Mouse (Mus musculus) hindbrain, embryonic 14.5 days (tissue): ENCODE data around the gene Dennd5b. TPM values are rescaled to one million over a fixed set of nuclear protein-coding genes. Genes with fewer than 3 reads are reported as not detected.

Source experiments
- ATAC-seq: fragments of 200-750 bp; cut with Nextera tagmentation; 2 replicates; pipeline ENCODE4 v1.8.0; 2017; ENCODE audit warnings: moderate number of reproducible peaks, mild to moderate bottlenecking, moderate TSS enrichment, moderate library complexity; ENCODE audit not compliant: low FRiP score
- DNase-seq: peaks from one replicate; pipeline ENCODE4 v3.0.0-alpha.2; 2015; ENCODE audit warnings: low spot score
- H3K27ac ChIP-seq: fragments of 300-500 bp; sonication (generic); 2 replicates; pipeline ENCODE4 v1.5.1; 2014; ENCODE audit warnings: mild to moderate bottlenecking, moderate library complexity
- H3K27me3 ChIP-seq: fragments of 300-500 bp; sonication (generic); 2 replicates; pipeline ENCODE4 v1.6.1; 2014; ENCODE audit warnings: mild to moderate bottlenecking, low read length, mixed read lengths; ENCODE audit not compliant: control insufficient read depth, insufficient read depth
- H3K36me3 ChIP-seq: fragments of 300-500 bp; sonication (generic); replicated peaks from 2 replicates; pipeline ENCODE4 v1.6.1; 2014; ENCODE audit not compliant: control insufficient read depth, insufficient read depth
- H3K4me1 ChIP-seq: fragments of 300-500 bp; sonication (generic); replicated peaks from 2 replicates; pipeline ENCODE4 v1.6.1; 2014; ENCODE audit warnings: antibody characterized with exemption, low read length, mixed read lengths; ENCODE audit not compliant: control insufficient read depth, insufficient read depth
- H3K4me2 ChIP-seq: fragments of 300-500 bp; sonication (generic); replicated peaks from 2 replicates; pipeline ENCODE4 v1.6.1; 2014; ENCODE audit warnings: mild to moderate bottlenecking, moderate library complexity
- H3K4me3 ChIP-seq: fragments of 300-500 bp; sonication (generic); replicated peaks from 2 replicates; pipeline ENCODE4 v1.5.1; 2014; ENCODE audit warnings: mild to moderate bottlenecking, low read length
- H3K9ac ChIP-seq: fragments of 300-500 bp; sonication (generic); 2 replicates; pipeline ENCODE4 v1.6.1; 2014
- H3K9me3 ChIP-seq: fragments of 300-500 bp; sonication (generic); 2 replicates; pipeline ENCODE4 v1.6.1; 2016; ENCODE audit warnings: low read length; ENCODE audit not compliant: control insufficient read depth
- WGBS: fragments of 180-500 bp; shearing (Covaris S2); extraction: QIAGEN DNeasy Blood & Tissue Kit; methylation state at CpG from one replicate; pipeline ENCODE4 v1.1.7; 2014; 5-methylcytosine and 5-hydroxymethylcytosine counted together
- polyA plus RNA-seq: library from polyadenylated mRNA; unstranded; fragments of >200 nt; fragmentation: Nextera tagmentation; extraction: Ambion mirVana; gene quantifications from 2 replicates; pipeline ENCODE4 v1.2.1, GENCODE M21; 2014

Gene Dennd5b
- polyA plus RNA-seq, 1 experiment from 2014 or later: 21.1 TPM

GRCm38 (mm10) chr6:149057947-149058391 lies 43.5 kb downstream of the Dennd5b start:
- DNase-seq (no peak), ATAC-seq (no peak)
- H3K27ac ChIP-seq: no peak overlapping the region
- no peak overlapping the region for H3K4me3 ChIP-seq
- no peaks in the 10 kb centered on the region for H3K27me3 ChIP-seq
- H3K4me1 ChIP-seq: no peaks in the 10 kb centered on the region
- 53% methylated on average over 3 of the region's 3 CpGs for WGBS
- no peaks in the 10 kb centered on the region for H3K9me3 ChIP-seq
- no peak overlapping the region for H3K9ac ChIP-seq
- no peak overlapping the region for H3K4me2 ChIP-seq
- no peaks in the 10 kb centered on the region for H3K36me3 ChIP-seq

GRCm38 (mm10) chr6:149054780-149055179 lies 46.7 kb downstream of the Dennd5b start:
- Histone ChIP-seq H3K4me2 (no peak overlapping the region), H3K4me3 (no peak overlapping the region), H3K9me3 (no peaks in the 10 kb centered on the region), H3K27me3 (no peaks in the 10 kb centered on the region), H3K9ac (no peak overlapping the region), H3K4me1 (no peaks in the 10 kb centered on the region), H3K36me3 (no peaks in the 10 kb centered on the region), H3K27ac (no peak overlapping the region)
- DNase-seq: no peak
- 89% methylated on average over 2 of the region's 2 CpGs for WGBS
- no peak for ATAC-seq

- no peak overlapping the region for H3K27ac ChIP-seq
- no peaks in the 10 kb centered on the region for H3K36me3 ChIP-seq
- H3K4me1 ChIP-seq: no peaks in the 10 kb centered on the region
- 90% methylated on average over 4 of the region's 4 CpGs for WGBS
- no peak overlapping the region for H3K4me3 ChIP-seq
- no peaks in the 10 kb centered on the region for H3K9me3 ChIP-seq
- ATAC-seq (no peak), DNase-seq (no peak)
- no peak overlapping the region for H3K4me2 ChIP-seq
- no peak overlapping the region for H3K9ac ChIP-seq
- H3K27me3 ChIP-seq: no peaks in the 10 kb centered on the region
Measured at GRCm38 (mm10) chr6:149050978-149051723, 50.3 kb downstream of the Dennd5b start.

GRCm38 (mm10) chr6:149040099-149040498 lies 61.4 kb downstream of the Dennd5b start:
- Histone ChIP-seq H3K4me1 (no peaks in the 10 kb centered on the region), H3K9ac (no peak overlapping the region), H3K27me3 (no peaks in the 10 kb centered on the region), H3K27ac (no peak overlapping the region), H3K36me3 (peaks cover 24% of the 10 kb centered on the region), H3K9me3 (no peaks in the 10 kb centered on the region), H3K4me3 (no peak overlapping the region), H3K4me2 (no peak overlapping the region)
- ATAC-seq (no peak), DNase-seq (no peak)
- WGBS: 86% methylated on average over 4 of the region's 4 CpGs

GRCm38 (mm10) chr6:149032198-149032597 lies 69.3 kb downstream of the Dennd5b start:
- no peaks in the 10 kb centered on the region for H3K9me3 ChIP-seq
- H3K4me2 ChIP-seq: no peak overlapping the region
- no peak overlapping the region for H3K9ac ChIP-seq
- no peaks in the 10 kb centered on the region for H3K27me3 ChIP-seq
- H3K36me3 ChIP-seq: peaks cover 34% of the 10 kb centered on the region
- ATAC-seq (no peak), DNase-seq (no peak)
- no peaks in the 10 kb centered on the region for H3K4me1 ChIP-seq
- H3K27ac ChIP-seq: no peak overlapping the region
- H3K4me3 ChIP-seq: no peak overlapping the region
- WGBS: 90% methylated on average over 5 of the region's 5 CpGs

GRCm38 (mm10) chr6:149031377-149031776 lies 70.1 kb downstream of the Dennd5b start:
- ATAC-seq (no peak), DNase-seq (no peak)
- Histone ChIP-seq H3K4me2 (no peak overlapping the region), H3K9ac (no peak overlapping the region), H3K4me1 (no peaks in the 10 kb centered on the region), H3K36me3 (peaks cover 42% of the 10 kb centered on the region), H3K4me3 (no peak overlapping the region), H3K9me3 (no peaks in the 10 kb centered on the region), H3K27me3 (no peaks in the 10 kb centered on the region), H3K27ac (no peak overlapping the region)

GRCm38 (mm10) chr6:149018431-149018830 lies 83.0 kb downstream of the Dennd5b start:
- Histone ChIP-seq H3K9ac (no peak overlapping the region), H3K27ac (no peak overlapping the region), H3K4me1 (no peaks in the 10 kb centered on the region), H3K4me2 (no peak overlapping the region), H3K36me3 (peaks cover 89% of the 10 kb centered on the region), H3K9me3 (no peaks in the 10 kb centered on the region), H3K4me3 (no peak overlapping the region), H3K27me3 (no peaks in the 10 kb centered on the region)
- 83% methylated on average over 5 of the region's 5 CpGs for WGBS
- no peak for ATAC-seq
- DNase-seq: no peak

GRCm38 (mm10) chr6:149010766-149011301 lies 90.6 kb downstream of the Dennd5b start:
- no peak overlapping the region for H3K27ac ChIP-seq
- H3K4me1 ChIP-seq: no peaks in the 10 kb centered on the region
- no peaks in the 10 kb centered on the region for H3K27me3 ChIP-seq
- H3K9ac ChIP-seq: no peak overlapping the region
- no peak overlapping the region for H3K4me3 ChIP-seq
- no peaks in the 10 kb centered on the region for H3K9me3 ChIP-seq
- ATAC-seq: no peak
- no peak overlapping the region for H3K4me2 ChIP-seq
- peak; percentile 59 for DNase-seq
- peaks cover 91% of the 10 kb centered on the region for H3K36me3 ChIP-seq

- no peak for DNase-seq
- no peak overlapping the region for H3K4me3 ChIP-seq
- no peak overlapping the region for H3K9ac ChIP-seq
- H3K4me1 ChIP-seq: no peaks in the 10 kb centered on the region
- no peaks in the 10 kb centered on the region for H3K9me3 ChIP-seq
- H3K4me2 ChIP-seq: no peak overlapping the region
- no peak for ATAC-seq
- WGBS: 86% methylated on average over 7 of the region's 7 CpGs
- H3K36me3 ChIP-seq: peaks cover 98% of the 10 kb centered on the region
- no peaks in the 10 kb centered on the region for H3K27me3 ChIP-seq
- no peak overlapping the region for H3K27ac ChIP-seq
Measured at GRCm38 (mm10) chr6:149005009-149005408, 96.5 kb downstream of the Dennd5b start.
